Mouse (Mus musculus) liver, postnatal 0 days (tissue): ENCODE results near the gene Patl2.

Experiments
- CTCF ChIP-seq: sonication (generic); IDR thresholded peaks from 2 replicates; pipeline ENCODE4 v1.5.1; 2016; ENCODE audit warnings: antibody characterized with exemption, low read depth
- EP300 ChIP-seq: IDR thresholded peaks from 2 replicates; pipeline ENCODE4 v1.6.1; 2016; ENCODE audit warnings: antibody characterized with exemption, low read depth, mild to moderate bottlenecking

GRCm38 (mm10) chr2:122153681-122154365 is 32.2 kb downstream of the Patl2 start:
- TF ChIP-seq CTCF: no peak
- TF ChIP-seq EP300: no peak
